Mouse (Mus musculus) frontal cortex, postnatal 14 days (tissue): ENCODE measurements around the gene A930033H14Rik.

Source experiments
- DNase-seq, 2 experiments: peaks; one replicate each; pipeline ENCODE4 v3.0.0; 2022; ENCODE audit warnings: low spot score in 2 of 2

Gene A930033H14Rik

GRCm38 (mm10) chr10:69212542-69213440, at the start of gene A930033H14Rik:
Gene A930033H14Rik (minus strand): TSS chr10:69213098.
- peak; percentile 59 to 60 for DNase-seq

GRCm38 (mm10) chr10:69259929-69260328, 47.0 kb upstream of the A930033H14Rik start:
- DNase-seq: no peak

GRCm38 (mm10) chr10:69259161-69259560, 46.3 kb upstream of the A930033H14Rik start:
- DNase-seq: no peak

- DNase-seq: no peak
Measured at GRCm38 (mm10) chr10:69258588-69258987, 45.7 kb upstream of the A930033H14Rik start.

GRCm38 (mm10) chr10:69257592-69258133, 44.8 kb upstream of the A930033H14Rik start:
- DNase-seq: no peak

- no peak for DNase-seq
Measured at GRCm38 (mm10) chr10:69255594-69255993, 42.7 kb upstream of the A930033H14Rik start.

GRCm38 (mm10) chr10:69254390-69254847, 41.5 kb upstream of the A930033H14Rik start:
- DNase-seq: peak; percentile 15 to 30

GRCm38 (mm10) chr10:69253686-69254080, 40.8 kb upstream of the A930033H14Rik start:
- DNase-seq: no peak

- DNase-seq: no peak
Measured at GRCm38 (mm10) chr10:69253075-69253685, 40.3 kb upstream of the A930033H14Rik start.

- no peak for DNase-seq
Measured at GRCm38 (mm10) chr10:69252112-69253074, 39.5 kb upstream of the A930033H14Rik start.

- no peak for DNase-seq
Measured at GRCm38 (mm10) chr10:69251254-69251653, 38.4 kb upstream of the A930033H14Rik start.

- DNase-seq: no peak
Measured at GRCm38 (mm10) chr10:69248261-69249160, 35.6 kb upstream of the A930033H14Rik start.

- DNase-seq: no peak
Measured at GRCm38 (mm10) chr10:69247311-69248033, 34.6 kb upstream of the A930033H14Rik start.

GRCm38 (mm10) chr10:69246762-69247161, 33.9 kb upstream of the A930033H14Rik start:
- no peak for DNase-seq

- no peak for DNase-seq
Measured at GRCm38 (mm10) chr10:69245906-69246668, 33.2 kb upstream of the A930033H14Rik start.

- no peak for DNase-seq
Measured at GRCm38 (mm10) chr10:69245151-69245550, 32.3 kb upstream of the A930033H14Rik start.

- DNase-seq: no peak
Measured at GRCm38 (mm10) chr10:69240530-69240929, 27.6 kb upstream of the A930033H14Rik start.

GRCm38 (mm10) chr10:69238311-69238710, 25.4 kb upstream of the A930033H14Rik start:
- DNase-seq: no peak

GRCm38 (mm10) chr10:69237781-69238180, 24.9 kb upstream of the A930033H14Rik start:
- DNase-seq: no peak
